Mouse (Mus musculus): ENCODE data around the gene Sept4. TPM values are rescaled to one million over a fixed set of nuclear protein-coding genes. Genes with fewer than 3 reads are reported as not detected.

Sept4 gene
- total RNA-seq, 1 experiment from 2014 or later: 9.6 TPM

DNA sequence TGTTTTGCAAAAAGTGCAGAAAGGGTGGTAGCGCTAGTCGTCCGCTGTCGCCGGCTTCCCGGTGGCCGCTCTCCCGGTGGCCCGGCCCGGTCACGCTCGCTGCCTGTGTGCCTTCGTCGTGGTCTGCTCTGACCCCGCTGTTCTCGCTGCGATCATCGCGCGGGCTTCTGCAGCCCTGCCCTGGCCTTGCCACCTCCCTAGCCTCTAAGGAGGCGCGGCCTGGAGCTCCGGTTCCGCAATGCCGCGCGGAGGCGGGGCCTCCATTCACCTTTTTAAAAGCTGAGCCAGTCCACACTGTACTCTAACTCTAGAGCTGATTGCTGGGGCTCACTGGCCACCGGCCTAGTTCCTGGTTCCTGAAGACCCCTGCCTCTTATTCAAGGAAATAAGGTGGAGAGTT lies 70.5 kb downstream of the Sept4 start:
- ATAC-seq (replicated peaks; ENCODE audit: insufficient number of reproducible peaks, low FRiP score, low TSS enrichment, poor library complexity, severe bottlenecking): peak; percentile 92

Other genes with a start within 250 kb of the Sept4 start
- gene Ppm1e, start 209.9 kb upstream of the Sept4 start, total RNA-seq (2017): 1.1 to 8.2 TPM (median 1.6 TPM) in 3 replicates
- gene Rad51c, start 163.9 kb upstream of the Sept4 start, total RNA-seq (2017): 2.6 to 6.8 TPM (median 6.5 TPM) in 3 replicates
- gene Tex14, start 163.8 kb upstream of the Sept4 start, total RNA-seq (2017): 3.7 to 4.4 TPM in 2 of 3 replicates, not detected in the other
- gene Gm11492, start 2.2 kb upstream of the Sept4 start, total RNA-seq (2017): 1.5 TPM in 1 of 3 replicates, not detected in the others
- 11.0 to 19.0 TPM (median 13.7 TPM) in 3 replicates for gene Mtmr4, start 23.3 kb downstream of the Sept4 start, total RNA-seq (2017)
- gene Hsf5, start 48.3 kb downstream of the Sept4 start, total RNA-seq (2017): 1.2 TPM in 1 of 3 replicates, not detected in the others
- 5.8 to 17.9 TPM (median 10.8 TPM) in 3 replicates for gene Rnf43, start 93.8 kb downstream of the Sept4 start, total RNA-seq (2017)
- gene Supt4a, start 168.6 kb downstream of the Sept4 start, total RNA-seq (2017): 123 to 169 TPM (median 136 TPM) in 3 replicates
- gene Tspoap1, start 191.6 kb downstream of the Sept4 start, total RNA-seq (2017): 4.3 to 7.3 TPM (median 5.4 TPM) in 3 replicates
- not detected in 3 replicates for gene Mpo, start 224.7 kb downstream of the Sept4 start, total RNA-seq (2017)